Mouse (Mus musculus) stomach, postnatal 0 days (tissue): ENCODE data around the gene Flywch2.

Experiments used
- CTCF ChIP-seq: IDR thresholded peaks from 2 replicates; pipeline ENCODE4 v1.5.1; 2016; ENCODE audit warnings: antibody characterized with exemption, low read depth, mild to moderate bottlenecking, moderate library complexity
- EP300 ChIP-seq: optimal IDR thresholded peaks from 2 replicates; pipeline ENCODE3; 2016; ENCODE audit warnings: antibody characterized with exemption

GRCm38 (mm10) chr17:23737493-23738445 lies 48.1 kb downstream of the Flywch2 start:
- TF ChIP-seq CTCF (peak; percentile 52), EP300 (no peak)
